Mouse (Mus musculus): ENCODE measurements around the gene Asb2. TPM values are rescaled to one million over a fixed set of nuclear protein-coding genes. Genes with fewer than 3 reads are reported as not detected.

Asb2 gene
- polyA plus RNA-seq, 2 experiments: 2.5 to 3.6 TPM

GRCm38 (mm10) chr12:103361539-103362307 lies 5.9 kb upstream of the Asb2 start:
- no peak for ATAC-seq (ENCODE audit: insufficient read depth)
- WGBS (ENCODE audit: insufficient replicate concordance): 69% methylated on average over 17 of the region's 17 CpGs
- H3K36me3 ChIP-seq (replicated peaks; ENCODE audit: control insufficient read depth, insufficient read depth, low read depth): no peaks in the 10 kb centered on the region

GRCm38 (mm10) chr12:103360812-103361211 lies 5.0 kb upstream of the Asb2 start:
- H3K9me3 ChIP-seq (ENCODE audit: control insufficient read depth, low read length): no peaks in the 10 kb centered on the region
- ATAC-seq (ENCODE audit: insufficient read depth) (no peak), DNase-seq (ENCODE audit: low read depth in 3 of 3, low spot score in 3 of 3) (no peak)
- TF ChIP-seq EP300 (IDR thresholded peaks at IDR 0.05; ENCODE audit: low read depth) (no peak), CTCF (IDR thresholded peaks at IDR 0.05; ENCODE audit: low read depth) (no peak)
- no peak overlapping the region for H3K4me3 ChIP-seq (ENCODE audit: insufficient read depth in 1 of 2, low read depth in 2 of 2, low read length in 2 of 2)
- no peaks in the 10 kb centered on the region for H3K4me1 ChIP-seq (replicated peaks; ENCODE audit: control insufficient read depth in 2 of 2, insufficient read depth in 2 of 2, low read length in 1 of 2)
- H3K27ac ChIP-seq: no peak overlapping the region
- H3K27me3 ChIP-seq (ENCODE audit: control insufficient read depth, insufficient read depth, low read length): no peaks in the 10 kb centered on the region
- no peak overlapping the region for H3K9ac ChIP-seq (replicated peaks)
- no peaks in the 10 kb centered on the region for H3K36me3 ChIP-seq (replicated peaks; ENCODE audit: control insufficient read depth, insufficient read depth, low read depth)
- no peak overlapping the region for H3K4me2 ChIP-seq (ENCODE audit: low read depth)
- 57% methylated on average over 8 of the region's 8 CpGs for WGBS (ENCODE audit: insufficient replicate concordance)

More at GRCm38 (mm10) chr12:103361539-103362307, 5.9 kb upstream of the Asb2 start:
- Histone ChIP-seq H3K9ac (replicated peaks) (no peak overlapping the region), H3K4me1 (replicated peaks; ENCODE audit: control insufficient read depth in 2 of 2, insufficient read depth in 2 of 2, low read length in 1 of 2) (no peaks in the 10 kb centered on the region), H3K27me3 (ENCODE audit: control insufficient read depth, insufficient read depth, low read length) (no peaks in the 10 kb centered on the region), H3K9me3 (ENCODE audit: control insufficient read depth, low read length) (no peaks in the 10 kb centered on the region), H3K4me3 (ENCODE audit: insufficient read depth in 1 of 2, low read depth in 2 of 2, low read length in 2 of 2) (no peak overlapping the region), H3K27ac (no peak overlapping the region), H3K4me2 (ENCODE audit: low read depth) (no peak overlapping the region)
- no peak for TF ChIP-seq CTCF (IDR thresholded peaks at IDR 0.05; ENCODE audit: low read depth)
- no peak for DNase-seq (ENCODE audit: low read depth in 3 of 3, low spot score in 3 of 3)

- no peak for TF ChIP-seq CTCF (IDR thresholded peaks at IDR 0.05; ENCODE audit: low read depth)
- no peak for TF ChIP-seq EP300 (IDR thresholded peaks at IDR 0.05; ENCODE audit: low read depth)
- WGBS (ENCODE audit: insufficient replicate concordance): 52% methylated on average over 4 of the region's 4 CpGs
- no peaks in the 10 kb centered on the region for H3K36me3 ChIP-seq (replicated peaks; ENCODE audit: control insufficient read depth, insufficient read depth, low read depth)
- no peaks in the 10 kb centered on the region for H3K9me3 ChIP-seq (ENCODE audit: control insufficient read depth, low read length)
- H3K9ac ChIP-seq (replicated peaks): no peak overlapping the region
- H3K4me1 ChIP-seq (replicated peaks; ENCODE audit: control insufficient read depth in 2 of 2, insufficient read depth in 2 of 2, low read length in 1 of 2): no peaks in the 10 kb centered on the region
- H3K27me3 ChIP-seq (ENCODE audit: control insufficient read depth, insufficient read depth, low read length): no peaks in the 10 kb centered on the region
- no peak overlapping the region for H3K4me3 ChIP-seq (ENCODE audit: insufficient read depth in 1 of 2, low read depth in 2 of 2, low read length in 2 of 2)
- H3K27ac ChIP-seq: no peak overlapping the region
- DNase-seq (ENCODE audit: low read depth in 3 of 3, low spot score in 3 of 3) (no peak), ATAC-seq (ENCODE audit: insufficient read depth) (no peak)
- no peak overlapping the region for H3K4me2 ChIP-seq (ENCODE audit: low read depth)
These were observed 3.4 kb upstream of the Asb2 start for GRCm38 (mm10) chr12:103358951-103359801.

- ATAC-seq (ENCODE audit: insufficient read depth) (no peak), DNase-seq (ENCODE audit: low read depth in 3 of 3, low spot score in 3 of 3) (no peak)
- WGBS (ENCODE audit: insufficient replicate concordance): 64% methylated on average over 8 of the region's 8 CpGs
- Histone ChIP-seq H3K4me3 (ENCODE audit: insufficient read depth in 1 of 2, low read depth in 2 of 2, low read length in 2 of 2) (no peak overlapping the region), H3K4me1 (replicated peaks; ENCODE audit: control insufficient read depth in 2 of 2, insufficient read depth in 2 of 2, low read length in 1 of 2) (no peaks in the 10 kb centered on the region), H3K36me3 (replicated peaks; ENCODE audit: control insufficient read depth, insufficient read depth, low read depth) (no peaks in the 10 kb centered on the region), H3K4me2 (ENCODE audit: low read depth) (no peak overlapping the region), H3K9me3 (ENCODE audit: control insufficient read depth, low read length) (no peaks in the 10 kb centered on the region), H3K27me3 (ENCODE audit: control insufficient read depth, insufficient read depth, low read length) (no peaks in the 10 kb centered on the region), H3K27ac (no peak overlapping the region), H3K9ac (replicated peaks) (no peak overlapping the region)
- TF ChIP-seq CTCF (IDR thresholded peaks at IDR 0.05; ENCODE audit: low read depth): no peak
- no peak for TF ChIP-seq EP300 (IDR thresholded peaks at IDR 0.05; ENCODE audit: low read depth)
These were observed 2.4 kb upstream of the Asb2 start for GRCm38 (mm10) chr12:103358216-103358615.

GRCm38 (mm10) chr12:103356415-103356748 lies 581 bp upstream of the Asb2 start:
- H3K4me2 ChIP-seq (ENCODE audit: low read depth): no peak overlapping the region
- no peak overlapping the region for H3K4me3 ChIP-seq (ENCODE audit: insufficient read depth in 1 of 2, low read depth in 2 of 2, low read length in 2 of 2)
- no peaks in the 10 kb centered on the region for H3K4me1 ChIP-seq (replicated peaks; ENCODE audit: control insufficient read depth in 2 of 2, insufficient read depth in 2 of 2, low read length in 1 of 2)
- no peaks in the 10 kb centered on the region for H3K27me3 ChIP-seq (ENCODE audit: control insufficient read depth, insufficient read depth, low read length)
- WGBS (ENCODE audit: insufficient replicate concordance): 76% methylated on average over 4 of the region's 4 CpGs
- H3K9ac ChIP-seq (replicated peaks): no peak overlapping the region
- H3K36me3 ChIP-seq (replicated peaks; ENCODE audit: control insufficient read depth, insufficient read depth, low read depth): no peaks in the 10 kb centered on the region
- no peaks in the 10 kb centered on the region for H3K9me3 ChIP-seq (ENCODE audit: control insufficient read depth, low read length)
- DNase-seq (ENCODE audit: low read depth in 3 of 3, low spot score in 3 of 3) (no peak), ATAC-seq (ENCODE audit: insufficient read depth) (no peak)
- no peak for TF ChIP-seq EP300 (IDR thresholded peaks at IDR 0.05; ENCODE audit: low read depth)
- TF ChIP-seq CTCF (IDR thresholded peaks at IDR 0.05; ENCODE audit: low read depth): no peak
- H3K27ac ChIP-seq: no peak overlapping the region
